8 mouse cellular contexts compared by ENCODE assay signal in genomic region chr2:173545992-173546703, GRCm38 (mm10). TPM values are rescaled to one million over a fixed set of nuclear protein-coding genes. Genes with fewer than 3 reads are reported as not detected.
A peak's percentile ranks its signal among the peaks of the same experiment; 100 is the strongest.
DNase-seq lines count a peak whose midpoint lies in the region; ATAC-seq and TF ChIP-seq lines count a peak whose summit lies in the region.

No protein-coding gene starts in this region.

- peak; percentile 69 for DNase-seq in A20 (ENCODE audit: low read depth, low spot score)
- DNase-seq in liver, embryonic 11.5 days (ENCODE audit: low spot score): peak; percentile 72
- DNase-seq in neural tube, embryonic 11.5 days (ENCODE audit: low spot score): peak; percentile 88

- ATAC-seq in heart, embryonic 11.5 days (replicated peaks; ENCODE audit: insufficient number of reproducible peaks, low FRiP score, low TSS enrichment): 0 out of 2 replicates have a peak, but pooled peaks have one; percentile 40
- peak; percentile 49; the same call in 1 of the 2 replicates for ATAC-seq in kidney, embryonic 16.5 days (ENCODE audit: low FRiP score, low TSS enrichment)
- 0 out of 2 replicates have a peak, but pooled peaks have one; percentile 29 for ATAC-seq in liver, embryonic 11.5 days (replicated peaks; ENCODE audit: low FRiP score)
- ATAC-seq in neural tube, embryonic 11.5 days (ENCODE audit: insufficient read depth, low FRiP score, low TSS enrichment): peak; percentile 68
- peak; percentile 36; the same call in 1 of the 2 replicates for ATAC-seq in stomach, embryonic 15.5 days (ENCODE audit: insufficient read depth, low FRiP score, low read depth)

- no peak overlapping the region for H3K27ac ChIP-seq in bone marrow, adult 2 months (ENCODE audit: control insufficient read depth, insufficient read depth, low read depth, low read length, poor library complexity)
- no peak overlapping the region for H3K27ac ChIP-seq in embryonic fibroblast, embryonic 13.5 days (ENCODE audit: insufficient read depth, low read length)
- no peak overlapping the region for H3K27ac ChIP-seq in heart, embryonic 11.5 days (ENCODE audit: low read depth, low read length)
- H3K27ac ChIP-seq in kidney, embryonic 16.5 days (ENCODE audit: low read length): no peak overlapping the region
- H3K27ac ChIP-seq in liver, embryonic 11.5 days (ENCODE audit: low read depth, low read length): no peak overlapping the region
- H3K27ac ChIP-seq in neural tube, embryonic 11.5 days (ENCODE audit: low read depth, low read length): no peak overlapping the region
- no peak overlapping the region for H3K27ac ChIP-seq in stomach, embryonic 15.5 days

- no peak overlapping the region for H3K9ac ChIP-seq in heart, embryonic 11.5 days (ENCODE audit: low read depth, low read length)
- no peak overlapping the region for H3K9ac ChIP-seq in kidney, embryonic 16.5 days (replicated peaks; ENCODE audit: low read length)
- H3K9ac ChIP-seq in liver, embryonic 11.5 days (ENCODE audit: low read depth, low read length): no peak overlapping the region
- no peak overlapping the region for H3K9ac ChIP-seq in neural tube, embryonic 11.5 days (ENCODE audit: low read length)
- no peak overlapping the region for H3K9ac ChIP-seq in stomach, embryonic 15.5 days

- H3K36me3 ChIP-seq in heart, embryonic 11.5 days (ENCODE audit: control insufficient read depth, insufficient read depth, low read length): no peaks in the 10 kb centered on the region
- no peaks in the 10 kb centered on the region for H3K36me3 ChIP-seq in kidney, embryonic 16.5 days (ENCODE audit: insufficient read depth, low read length)
- H3K36me3 ChIP-seq in liver, embryonic 11.5 days (ENCODE audit: control insufficient read depth, insufficient read depth, low read length): no peaks in the 10 kb centered on the region
- no peaks in the 10 kb centered on the region for H3K36me3 ChIP-seq in neural tube, embryonic 11.5 days (ENCODE audit: control insufficient read depth, insufficient read depth, low read length)
- no peaks in the 10 kb centered on the region for H3K36me3 ChIP-seq in stomach, embryonic 15.5 days

- peaks cover 7% of the 10 kb centered on the region for H3K27me3 ChIP-seq in heart, embryonic 11.5 days (ENCODE audit: control insufficient read depth, insufficient read depth, low read length)
- no peaks in the 10 kb centered on the region for H3K27me3 ChIP-seq in kidney, embryonic 16.5 days (ENCODE audit: insufficient read depth, low read length)
- peaks cover 6% of the 10 kb centered on the region; the same call in 1 of the 2 replicates for H3K27me3 ChIP-seq in liver, embryonic 11.5 days (replicated peaks; ENCODE audit: control insufficient read depth, insufficient read depth, low read length)
- H3K27me3 ChIP-seq in neural tube, embryonic 11.5 days (ENCODE audit: control insufficient read depth, insufficient read depth, low read length): no peaks in the 10 kb centered on the region
- 0 out of 2 replicates have a peak, but pooled peaks cover 4% of the 10 kb centered on the region for H3K27me3 ChIP-seq in stomach, embryonic 15.5 days (replicated peaks)

- H3K4me3 ChIP-seq in bone marrow, adult 2 months (replicated peaks; ENCODE audit: control insufficient read depth, low read depth, low read length): no peak overlapping the region
- no peak overlapping the region for H3K4me3 ChIP-seq in embryonic fibroblast, embryonic 13.5 days (ENCODE audit: insufficient read depth, low read length)
- no peak overlapping the region for H3K4me3 ChIP-seq in heart, embryonic 11.5 days (ENCODE audit: low read depth, low read length)
- H3K4me3 ChIP-seq in kidney, embryonic 16.5 days (ENCODE audit: low read length): no peak overlapping the region
- H3K4me3 ChIP-seq in liver, embryonic 11.5 days (ENCODE audit: low read depth, low read length): no peak overlapping the region
- no peak overlapping the region for H3K4me3 ChIP-seq in neural tube, embryonic 11.5 days (ENCODE audit: low read depth, low read length)
- no peak overlapping the region for H3K4me3 ChIP-seq in stomach, embryonic 15.5 days (replicated peaks)

- TF ChIP-seq POLR2A in bone marrow, adult 2 months (IDR thresholded peaks at IDR 0.05; ENCODE audit: borderline replicate concordance, control insufficient read depth, low read depth, low read length): no peak
- no peak for TF ChIP-seq POLR2A in embryonic fibroblast, embryonic 13.5 days (IDR thresholded peaks at IDR 0.05; ENCODE audit: low read depth, low read length)

- no peak overlapping the region for H3K4me2 ChIP-seq in heart, embryonic 11.5 days
- H3K4me2 ChIP-seq in kidney, embryonic 16.5 days (replicated peaks; ENCODE audit: low read depth, low read length): no peak overlapping the region
- H3K4me2 ChIP-seq in liver, embryonic 11.5 days: no peak overlapping the region
- H3K4me2 ChIP-seq in neural tube, embryonic 11.5 days (ENCODE audit: low read depth): no peak overlapping the region
- no peak overlapping the region for H3K4me2 ChIP-seq in stomach, embryonic 15.5 days

- no peaks in the 10 kb centered on the region; the same call in 1 of the 2 replicates for H3K4me1 ChIP-seq in bone marrow, adult 2 months (ENCODE audit: control insufficient read depth, insufficient read depth, low read length)
- no peaks in the 10 kb centered on the region for H3K4me1 ChIP-seq in embryonic fibroblast, embryonic 13.5 days (ENCODE audit: control insufficient read depth, insufficient read depth, low read length)
- H3K4me1 ChIP-seq in heart, embryonic 11.5 days (ENCODE audit: control insufficient read depth, insufficient read depth, low read length): no peaks in the 10 kb centered on the region
- 0 out of 2 replicates have a peak, but pooled peaks cover 3% of the 10 kb centered on the region for H3K4me1 ChIP-seq in kidney, embryonic 16.5 days (ENCODE audit: insufficient read depth, low read length)
- H3K4me1 ChIP-seq in liver, embryonic 11.5 days (replicated peaks; ENCODE audit: control insufficient read depth, insufficient read depth, low read length): no peaks in the 10 kb centered on the region
- no peaks in the 10 kb centered on the region for H3K4me1 ChIP-seq in neural tube, embryonic 11.5 days (ENCODE audit: control insufficient read depth, insufficient read depth, low read length)
- no peaks in the 10 kb centered on the region for H3K4me1 ChIP-seq in stomach, embryonic 15.5 days

- 40% methylated on average over 15 of the region's 15 CpGs for WGBS in bone marrow, adult 2 months
- 39% methylated on average over 15 of the region's 15 CpGs for WGBS in heart, embryonic 11.5 days (ENCODE audit: insufficient replicate concordance)
- 41% methylated on average over 15 of the region's 15 CpGs for WGBS in kidney, embryonic 16.5 days
- 45% methylated on average over 15 of the region's 15 CpGs for WGBS in liver, embryonic 11.5 days
- WGBS in neural tube, embryonic 11.5 days: 45% methylated on average over 15 of the region's 15 CpGs
- WGBS in stomach, embryonic 15.5 days: 41% methylated on average over 15 of the region's 15 CpGs

- H3K9me3 ChIP-seq in heart, embryonic 11.5 days (replicated peaks; ENCODE audit: control insufficient read depth, low read length): no peaks in the 10 kb centered on the region
- H3K9me3 ChIP-seq in kidney, embryonic 16.5 days (ENCODE audit: low read length): no peaks in the 10 kb centered on the region
- H3K9me3 ChIP-seq in liver, embryonic 11.5 days (ENCODE audit: control insufficient read depth, low read length): no peaks in the 10 kb centered on the region
- H3K9me3 ChIP-seq in neural tube, embryonic 11.5 days (ENCODE audit: control insufficient read depth, low read length): no peaks in the 10 kb centered on the region
- no peaks in the 10 kb centered on the region for H3K9me3 ChIP-seq in stomach, embryonic 15.5 days

- peak; percentile 88 for TF ChIP-seq CTCF in bone marrow, adult 2 months (IDR thresholded peaks at IDR 0.05; ENCODE audit: control insufficient read depth, insufficient read depth, low read length)
- peak; percentile 87 for TF ChIP-seq CTCF in embryonic fibroblast, embryonic 13.5 days (IDR thresholded peaks at IDR 0.05; ENCODE audit: borderline replicate concordance, insufficient read depth, low read length)

RNA-seq across cellular contexts. Expression of gene 1700021F07Rik, which starts 23.8 kb away (rescaled TPM):
- not detected in 2 replicates for polyA plus RNA-seq in bone marrow, adult 2 months (2011; ENCODE audit: insufficient read depth, insufficient read length, low replicate concordance, missing spikeins)
- not detected in 2 replicates for polyA plus RNA-seq in embryonic fibroblast, embryonic 13.5 days (2011; ENCODE audit: insufficient read length, low read depth, missing spikeins)
- polyA plus RNA-seq in heart, embryonic 11.5 days (2014; fragmentation: Nextera tagmentation; extraction: Ambion mirVana): not detected in 2 replicates
- not detected in 2 replicates for polyA plus RNA-seq in kidney, embryonic 16.5 days (2015; fragmentation: Nextera tagmentation; extraction: Ambion mirVana)
- polyA plus RNA-seq in liver, embryonic 11.5 days (2014; fragmentation: Nextera tagmentation; extraction: Ambion mirVana): not detected in 2 replicates
- not detected in 2 replicates for polyA plus RNA-seq in neural tube, embryonic 11.5 days (2014; fragmentation: Nextera tagmentation; extraction: Ambion mirVana)
- not detected in 2 replicates for polyA plus RNA-seq in stomach, embryonic 15.5 days (2015; fragmentation: Nextera tagmentation; extraction: Ambion mirVana)

RNA-seq across cellular contexts. Expression of gene Ankrd60, which starts 32.0 kb away (rescaled TPM):
- not detected in 2 replicates for polyA plus RNA-seq in bone marrow, adult 2 months (2011; ENCODE audit: insufficient read depth, insufficient read length, low replicate concordance, missing spikeins)
- not detected in 2 replicates for polyA plus RNA-seq in embryonic fibroblast, embryonic 13.5 days (2011; ENCODE audit: insufficient read length, low read depth, missing spikeins)
- polyA plus RNA-seq in heart, embryonic 11.5 days (2014; fragmentation: Nextera tagmentation; extraction: Ambion mirVana): not detected in 2 replicates
- not detected in 2 replicates for polyA plus RNA-seq in kidney, embryonic 16.5 days (2015; fragmentation: Nextera tagmentation; extraction: Ambion mirVana)
- not detected in 2 replicates for polyA plus RNA-seq in liver, embryonic 11.5 days (2014; fragmentation: Nextera tagmentation; extraction: Ambion mirVana)
- not detected in 2 replicates for polyA plus RNA-seq in neural tube, embryonic 11.5 days (2014; fragmentation: Nextera tagmentation; extraction: Ambion mirVana)
- not detected in 2 replicates for polyA plus RNA-seq in stomach, embryonic 15.5 days (2015; fragmentation: Nextera tagmentation; extraction: Ambion mirVana)
